Comparison of ENCODE assay signal across 20 mouse cellular contexts in genomic region chr19:58143853-58144454, GRCm38 (mm10).
A peak's percentile ranks its signal among the peaks of the same experiment; 100 is the strongest.
DNase-seq lines count a peak whose midpoint lies in the region; ATAC-seq and TF ChIP-seq lines count a peak whose summit lies in the region.
"Had no signal": no experiment of that assay in that cellular context is flagged by ENCODE, and none has a peak within 500 bp of the region (broad histone marks: within the 10 kb centered on the region; RNA-seq: fewer than 3 reads in every experiment).

No protein-coding gene starts in this region.

- no peak overlapping the region for H3K4me3 ChIP-seq in hindbrain, postnatal 0 days (ENCODE audit: low read length)
- H3K4me3 ChIP-seq in hindbrain, embryonic 12.5 days: no peak overlapping the region
- H3K4me3 ChIP-seq: hindbrain, embryonic 10.5 days; limb, embryonic 13.5 days; neural tube, embryonic 15.5 days had no signal

- H3K4me2 ChIP-seq in hindbrain, postnatal 0 days (ENCODE audit: low read depth, low read length): no peak overlapping the region
- no peak overlapping the region for H3K4me2 ChIP-seq in hindbrain, embryonic 12.5 days (replicated peaks)
- H3K4me2 ChIP-seq: heart, embryonic 11.5 days; limb, embryonic 13.5 days; lung, embryonic 14.5 days; neural tube, embryonic 15.5 days had no signal

- 91% methylated on average over 7 of the region's 7 CpGs for WGBS in hindbrain, postnatal 0 days
- WGBS in hindbrain, embryonic 12.5 days: 95% methylated on average over 7 of the region's 7 CpGs

- DNase-seq in hindbrain, postnatal 0 days (ENCODE audit: low spot score): no peak
- DNase-seq in thymus, postnatal 25 days: peak; percentile 29
- DNase-seq in neural tube, embryonic 10.5 days (ENCODE audit: extremely low spot score, low spot score): no peak
- no peak for DNase-seq in heart, postnatal 14 days
- no peak for DNase-seq in heart, postnatal 4 days
- DNase-seq: adrenal gland, adult 8-10 months; cerebellum, adult 9-11 months; gastrocnemius, postnatal 14 days; kidney, postnatal 10 days; lung, embryonic 14.5 days had no signal

- 0 out of 2 replicates have a peak, but pooled peaks have one; percentile 29 for ATAC-seq in hindbrain, postnatal 0 days
- ATAC-seq in hindbrain, embryonic 12.5 days (ENCODE audit: low FRiP score): no peak
- peak; percentile 88 for ATAC-seq in activated CD4-positive, CD25-positive, alpha-beta regulatory T cell, adult 4 months
- peak; percentile 82 for ATAC-seq in monocyte, adult 5-6 weeks (replicated peaks; ENCODE audit: insufficient number of reproducible peaks, low FRiP score, low TSS enrichment, poor library complexity, severe bottlenecking)
- ATAC-seq: intestine, postnatal 0 days had no signal

- no peaks in the 10 kb centered on the region for H3K36me3 ChIP-seq in hindbrain, postnatal 0 days (ENCODE audit: insufficient read depth, low read length)
- H3K36me3 ChIP-seq in hindbrain, embryonic 12.5 days: no peaks in the 10 kb centered on the region
- H3K36me3 ChIP-seq: G1E; hindbrain, embryonic 10.5 days; limb, embryonic 13.5 days; neural tube, embryonic 15.5 days had no signal

- H3K27me3 ChIP-seq in hindbrain, postnatal 0 days (ENCODE audit: insufficient read depth, low read length): no peaks in the 10 kb centered on the region
- H3K27me3 ChIP-seq in hindbrain, embryonic 12.5 days: no peaks in the 10 kb centered on the region
- H3K27me3 ChIP-seq: limb, embryonic 13.5 days; neural tube, embryonic 15.5 days had no signal

- H3K27ac ChIP-seq in hindbrain, postnatal 0 days: no peak overlapping the region
- H3K27ac ChIP-seq in hindbrain, embryonic 12.5 days: no peak overlapping the region
- H3K27ac ChIP-seq: hindbrain, embryonic 10.5 days; limb, embryonic 13.5 days; macrophage; neural tube, embryonic 15.5 days had no signal

- intact Hi-C loops in heart, postnatal 14 days (cut with DNase I): no loop called here

- no peaks in the 10 kb centered on the region for H3K9me3 ChIP-seq in hindbrain, postnatal 0 days (ENCODE audit: low read length)
- no peaks in the 10 kb centered on the region for H3K9me3 ChIP-seq in hindbrain, embryonic 12.5 days (replicated peaks)
- H3K9me3 ChIP-seq: hindbrain, embryonic 10.5 days; limb, embryonic 13.5 days; neural tube, embryonic 15.5 days had no signal

- TF ChIP-seq CTCF in hindbrain, postnatal 0 days (IDR thresholded peaks at IDR 0.05; ENCODE audit: low read depth): no peak

- no peak overlapping the region for H3K9ac ChIP-seq in hindbrain, postnatal 0 days (replicated peaks; ENCODE audit: low read length)
- H3K9ac ChIP-seq in hindbrain, embryonic 12.5 days: no peak overlapping the region
- H3K9ac ChIP-seq: limb, embryonic 13.5 days; lung, embryonic 14.5 days; neural tube, embryonic 15.5 days had no signal

- H3K4me1 ChIP-seq in hindbrain, postnatal 0 days (ENCODE audit: insufficient read depth, low read length): no peaks in the 10 kb centered on the region
- 0 out of 2 replicates have a peak, but pooled peaks cover 6% of the 10 kb centered on the region for H3K4me1 ChIP-seq in hindbrain, embryonic 12.5 days
